Mouse (Mus musculus) cerebellum, postnatal 25 days (tissue): ENCODE data around the gene Tmem35b.

ENCODE experiments used
- DNase-seq, 2 experiments: peaks; one replicate each; pipeline ENCODE4 v3.0.0; 2021; ENCODE audit warnings: mixed read lengths in 2 of 2

The Tmem35b gene

DNA sequence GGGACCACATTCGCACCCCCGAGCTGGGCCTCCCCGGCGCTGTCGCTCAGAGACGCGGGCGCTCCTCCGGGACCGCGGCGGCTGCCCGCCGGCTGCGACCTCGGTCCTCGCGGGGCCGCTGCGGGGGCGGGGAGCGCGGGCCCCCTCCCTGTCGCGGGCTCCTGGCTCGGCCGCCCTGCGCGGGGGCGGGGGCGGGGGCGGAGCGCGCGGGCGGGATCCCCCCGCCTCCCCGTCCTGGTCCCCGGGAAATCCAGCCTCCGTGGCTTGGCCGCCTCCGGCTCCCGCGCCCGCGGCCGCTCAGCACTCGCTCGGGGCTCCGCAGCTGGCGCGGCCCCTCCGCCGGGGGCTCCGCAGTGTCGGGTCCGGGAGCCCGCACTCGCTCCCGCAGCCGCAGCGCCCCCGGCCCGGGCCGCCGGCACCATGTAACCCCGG lies 45.4 kb downstream of the Tmem35b start, which contains the start of gene Dlgap3:
Dlgap3 (plus strand) TSS at position 291 of the 432 bp plus-strand sequence.
- peak; percentile 86 to 89 for DNase-seq

DNA sequence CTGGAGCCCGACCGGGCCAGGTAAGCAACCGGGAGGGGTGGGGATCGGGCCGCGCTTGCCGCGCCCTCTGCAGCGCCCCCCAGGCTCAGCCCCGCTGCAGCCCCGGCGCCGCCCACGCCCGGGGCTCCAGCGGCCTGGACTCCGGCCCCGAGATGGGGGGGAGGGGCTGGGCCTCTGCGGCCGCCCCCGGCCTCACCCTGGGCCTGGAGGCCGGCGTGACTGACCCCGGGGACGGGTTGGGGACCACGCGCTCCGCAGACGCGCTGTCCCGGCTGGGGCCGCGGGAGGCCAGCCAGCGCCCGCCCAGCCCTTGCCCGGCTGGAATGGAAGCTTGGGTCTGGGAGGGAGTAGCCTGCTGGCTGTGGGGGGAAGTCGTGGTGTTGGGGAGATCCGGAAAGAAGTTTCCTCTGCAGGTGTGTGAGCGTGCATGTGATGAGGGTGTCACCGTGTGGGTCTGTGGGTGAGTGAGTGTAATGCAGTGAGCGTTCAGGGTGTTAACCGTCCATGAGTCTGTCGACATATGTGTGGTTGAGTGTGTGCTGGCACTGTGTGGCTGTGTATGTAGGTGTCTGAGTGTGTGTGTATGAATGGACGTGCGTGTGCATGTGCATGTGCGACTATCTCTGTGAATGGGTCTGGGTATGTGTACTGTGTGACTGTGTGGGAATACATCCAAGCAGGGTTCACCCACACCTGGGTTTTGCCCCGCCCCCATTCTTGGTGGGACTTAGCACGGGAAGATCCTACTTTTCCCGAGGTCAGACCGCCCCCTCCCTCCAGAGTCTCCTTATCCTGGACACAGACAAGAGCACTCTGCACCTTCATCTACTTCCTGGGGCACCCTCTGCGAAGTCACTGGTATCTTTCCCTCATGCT lies 46.1 kb downstream of the Tmem35b start:
- DNase-seq, result peak; percentile 69 to 73

DNA sequence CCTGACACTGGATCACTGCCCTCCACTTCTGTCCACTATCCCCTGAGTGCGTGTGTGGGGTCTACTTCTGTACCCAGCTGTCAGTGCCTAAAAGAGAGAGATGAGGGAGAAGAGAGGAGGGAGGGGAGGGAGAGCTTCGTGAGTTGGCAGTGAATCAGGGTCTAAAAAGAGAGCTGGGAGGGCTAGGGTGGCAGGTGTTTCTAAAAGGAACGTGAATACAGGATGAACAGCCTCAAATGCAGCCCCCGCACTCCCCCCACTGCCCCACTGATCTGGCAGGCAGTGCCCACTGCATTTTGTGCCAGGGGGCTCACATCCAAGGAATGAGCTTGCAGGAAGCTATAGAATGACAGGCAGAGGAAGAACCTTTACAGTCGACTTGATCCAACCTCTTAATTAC lies 47.4 kb downstream of the Tmem35b start:
- DNase-seq, result peak; percentile 84 to 86

DNA sequence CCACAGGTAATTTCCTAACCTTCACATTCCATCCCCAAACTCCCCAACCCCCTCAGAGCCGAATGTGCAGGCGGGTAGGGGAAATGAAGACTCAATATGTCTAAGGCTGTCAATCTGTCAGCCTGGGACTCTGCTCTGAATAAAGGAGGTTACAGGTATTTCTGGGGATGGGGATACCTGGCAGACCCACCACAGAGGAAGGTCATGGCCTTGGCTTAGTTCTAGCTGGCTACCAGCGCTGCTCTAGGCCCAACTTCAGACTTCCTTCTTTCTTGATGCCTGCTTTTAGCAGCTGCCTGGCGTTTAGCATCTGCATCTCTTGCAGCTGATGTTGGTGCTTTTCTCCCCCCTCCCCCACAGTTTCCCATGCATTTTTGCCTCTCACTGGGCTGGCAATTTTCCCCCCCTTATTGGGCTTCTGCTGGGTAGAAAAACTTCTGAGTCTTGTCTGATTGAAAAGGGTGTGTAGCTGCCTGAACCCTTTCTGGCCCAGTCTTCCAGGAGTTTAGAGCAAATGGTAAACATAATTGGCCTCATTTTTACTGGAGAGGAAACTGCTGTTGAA lies 47.9 kb downstream of the Tmem35b start:
- DNase-seq, result no peak

DNA sequence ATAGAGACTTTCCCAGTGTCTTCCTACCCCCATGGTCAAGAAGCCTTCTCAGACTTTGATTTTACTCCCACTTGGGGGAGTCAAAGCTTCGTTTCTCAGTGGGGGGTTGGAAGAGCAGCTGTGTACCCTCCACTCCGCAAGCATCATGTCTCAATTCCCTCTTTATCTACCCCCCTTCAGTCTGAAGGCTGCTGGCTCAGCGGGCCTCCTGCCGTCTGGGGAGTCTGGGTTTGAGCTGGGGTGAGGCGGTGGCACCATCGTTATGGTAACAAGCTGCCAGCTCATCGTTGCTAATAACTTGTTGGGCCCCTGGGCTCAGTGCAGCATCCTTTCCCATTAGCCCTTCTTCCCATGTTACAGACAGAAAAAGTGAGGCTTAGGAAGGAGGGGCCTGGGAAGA lies 48.6 kb downstream of the Tmem35b start:
- DNase-seq, result no peak

GRCm38 (mm10) chr4:127172614-127173013 lies 49.1 kb downstream of the Tmem35b start:
- peak in 1 of 2 experiments; percentile 18 for DNase-seq

DNA sequence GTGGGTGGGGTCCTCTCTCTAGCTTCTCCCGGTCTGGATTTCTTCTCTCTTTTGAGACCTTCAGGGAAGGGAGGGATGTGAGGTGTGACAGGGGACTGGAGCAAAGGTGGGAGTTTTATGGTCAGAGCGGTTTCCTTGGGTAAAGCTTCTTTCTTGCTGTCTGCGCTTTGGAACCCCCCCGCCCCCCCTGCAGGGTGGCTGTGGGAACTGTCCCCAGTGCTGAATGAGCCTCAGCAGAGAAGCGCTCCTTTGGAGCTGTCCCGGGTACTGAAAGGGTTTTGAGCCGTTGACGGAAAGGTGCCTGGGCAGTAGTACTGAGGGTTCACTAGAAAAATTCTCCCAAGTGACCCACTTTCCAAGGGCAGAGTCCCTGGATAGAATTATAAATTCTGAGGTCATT lies 50.0 kb downstream of the Tmem35b start:
- peak; percentile 32 to 57 for DNase-seq

DNA sequence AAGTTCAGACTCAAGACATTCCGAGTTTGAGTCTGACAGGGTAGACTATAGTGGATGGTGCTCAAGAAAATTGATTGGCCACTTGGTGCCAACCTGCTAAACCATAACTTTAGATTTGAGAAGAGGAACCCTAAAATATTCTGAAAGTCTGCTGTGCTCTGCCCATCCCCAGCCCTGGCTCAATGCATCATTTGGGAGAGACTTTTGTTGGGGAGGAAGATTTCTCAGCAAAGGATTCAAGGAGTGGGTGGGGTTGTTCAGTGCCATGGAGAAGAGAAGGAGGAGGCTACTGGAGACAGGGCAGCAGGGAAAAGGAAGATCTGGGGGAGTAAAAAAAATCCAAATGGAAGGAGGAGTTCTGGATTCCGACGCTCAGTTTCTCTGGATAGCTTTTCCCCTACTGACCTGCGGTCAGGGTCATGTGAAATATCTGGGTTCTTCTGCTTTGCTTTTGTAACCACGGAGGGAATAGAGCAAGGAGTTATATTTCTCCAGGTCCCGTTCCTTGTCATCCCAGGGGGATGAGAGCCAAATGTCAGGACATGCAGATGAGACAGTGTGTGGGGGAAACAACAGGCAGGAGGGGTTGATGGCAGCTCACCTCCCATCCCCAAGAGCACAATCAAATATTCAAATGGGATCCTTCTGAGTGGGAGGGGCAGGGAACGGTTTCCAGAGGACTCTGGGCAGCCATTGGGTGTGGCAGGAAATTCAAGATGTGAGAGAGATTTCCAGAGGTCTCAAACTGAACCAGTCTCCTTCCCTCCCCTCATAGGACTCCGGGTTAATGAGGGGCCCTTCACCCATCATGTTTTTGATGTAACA lies 50.8 kb downstream of the Tmem35b start:
- peak in 1 of 2 experiments; percentile 9 for DNase-seq

- peak; percentile 12 to 28 for DNase-seq
These were observed 51.4 kb downstream of the Tmem35b start for GRCm38 (mm10) chr4:127174900-127175278.

GRCm38 (mm10) chr4:127177961-127178360 lies 54.5 kb downstream of the Tmem35b start:
- peak in 1 of 2 experiments; percentile 10 for DNase-seq

- peak; percentile 21 to 23 for DNase-seq
These were observed 55.2 kb downstream of the Tmem35b start for GRCm38 (mm10) chr4:127178671-127179070.
